Mouse (Mus musculus): ENCODE results near the gene Babam2. TPM values are rescaled to one million over a fixed set of nuclear protein-coding genes. Genes with fewer than 3 reads are reported as not detected.

Babam2 gene
- polyA plus RNA-seq, 1 experiment from 2014 or later: 58.2 TPM

GRCm38 (mm10) chr5:32106473-32107140, 409.1 kb downstream of the Babam2 start:
- no peak for ATAC-seq (ENCODE audit: insufficient read depth, low FRiP score, low read depth)
- Histone ChIP-seq H3K9ac (no peak overlapping the region), H3K27ac (no peak overlapping the region), H3K27me3 (replicated peaks) (no peaks in the 10 kb centered on the region), H3K9me3 (no peaks in the 10 kb centered on the region), H3K36me3 (no peaks in the 10 kb centered on the region), H3K4me2 (no peak overlapping the region), H3K4me1 (peaks cover 24% of the 10 kb centered on the region), H3K4me3 (replicated peaks) (no peak overlapping the region)
- WGBS: 75% methylated on average over 5 of the region's 5 CpGs

- WGBS: 62% methylated on average over 4 of the region's 4 CpGs
- H3K4me1 ChIP-seq: no peaks in the 10 kb centered on the region
- no peak for ATAC-seq (ENCODE audit: insufficient read depth, low FRiP score, low read depth)
These were observed 413.2 kb downstream of the Babam2 start for GRCm38 (mm10) chr5:32110651-32111050.

GRCm38 (mm10) chr5:32112206-32112916, 414.9 kb downstream of the Babam2 start:
- 75% methylated on average over 7 of the region's 7 CpGs for WGBS
- H3K4me1 ChIP-seq: no peaks in the 10 kb centered on the region
- H3K36me3 ChIP-seq: no peaks in the 10 kb centered on the region
- no peak overlapping the region for H3K4me3 ChIP-seq (replicated peaks)
- H3K4me2 ChIP-seq: no peak overlapping the region
- no peak for ATAC-seq (ENCODE audit: insufficient read depth, low FRiP score, low read depth)
- no peak overlapping the region for H3K9ac ChIP-seq
- no peak overlapping the region for H3K27ac ChIP-seq
- no peaks in the 10 kb centered on the region for H3K27me3 ChIP-seq (replicated peaks)
- H3K9me3 ChIP-seq: no peaks in the 10 kb centered on the region

More at GRCm38 (mm10) chr5:32110651-32111050, 413.2 kb downstream of the Babam2 start:
- no peaks in the 10 kb centered on the region for H3K9me3 ChIP-seq
- H3K27ac ChIP-seq: no peak overlapping the region
- H3K4me3 ChIP-seq (replicated peaks): no peak overlapping the region
- no peaks in the 10 kb centered on the region for H3K36me3 ChIP-seq
- H3K27me3 ChIP-seq (replicated peaks): no peaks in the 10 kb centered on the region
- H3K4me2 ChIP-seq: no peak overlapping the region
- no peak overlapping the region for H3K9ac ChIP-seq

- peak; percentile 70 for ATAC-seq (ENCODE audit: insufficient read depth, low FRiP score, low read depth)
- no peaks in the 10 kb centered on the region for H3K36me3 ChIP-seq
- 45% methylated on average over 11 of the region's 11 CpGs for WGBS
- H3K4me2 ChIP-seq: peak overlapping the region; percentile 19
- peak overlapping the region; percentile 81 for H3K27ac ChIP-seq
- H3K9me3 ChIP-seq: no peaks in the 10 kb centered on the region
- H3K4me1 ChIP-seq: peaks cover 15% of the 10 kb centered on the region
- no peak overlapping the region for H3K4me3 ChIP-seq (replicated peaks)
- H3K9ac ChIP-seq: no peak overlapping the region
- H3K27me3 ChIP-seq (replicated peaks): no peaks in the 10 kb centered on the region
These were observed 423.5 kb downstream of the Babam2 start for GRCm38 (mm10) chr5:32120901-32121376.

- H3K27me3 ChIP-seq (replicated peaks): no peaks in the 10 kb centered on the region
- H3K9me3 ChIP-seq: no peaks in the 10 kb centered on the region
- 77% methylated on average over 6 of the region's 6 CpGs for WGBS
- H3K4me2 ChIP-seq: no peak overlapping the region; the same call in 1 of the 2 replicates
- ATAC-seq (ENCODE audit: insufficient read depth, low FRiP score, low read depth): no peak
- H3K4me1 ChIP-seq: peaks cover 15% of the 10 kb centered on the region
- H3K36me3 ChIP-seq: no peaks in the 10 kb centered on the region
- H3K27ac ChIP-seq: peak overlapping the region; percentile 81
- no peak overlapping the region for H3K9ac ChIP-seq
- H3K4me3 ChIP-seq (replicated peaks): no peak overlapping the region
These were observed 424.5 kb downstream of the Babam2 start for GRCm38 (mm10) chr5:32121936-32122335.

- ATAC-seq (ENCODE audit: insufficient read depth, low FRiP score, low read depth): no peak
- H3K27ac ChIP-seq: no peak overlapping the region; the same call in 1 of the 2 replicates
- no peak overlapping the region for H3K4me2 ChIP-seq
- H3K27me3 ChIP-seq (replicated peaks): no peaks in the 10 kb centered on the region
- WGBS: 78% methylated on average over 5 of the region's 5 CpGs
- H3K4me3 ChIP-seq (replicated peaks): no peak overlapping the region
- no peaks in the 10 kb centered on the region for H3K36me3 ChIP-seq
- H3K9me3 ChIP-seq: no peaks in the 10 kb centered on the region
- H3K9ac ChIP-seq: no peak overlapping the region
- H3K4me1 ChIP-seq: peaks cover 15% of the 10 kb centered on the region
These were observed 424.9 kb downstream of the Babam2 start for GRCm38 (mm10) chr5:32122363-32122762.

- Histone ChIP-seq H3K4me3 (replicated peaks) (no peak overlapping the region), H3K27ac (peak overlapping the region; percentile 48; the same call in 1 of the 2 replicates), H3K9me3 (no peaks in the 10 kb centered on the region), H3K4me1 (peaks cover 15% of the 10 kb centered on the region), H3K9ac (no peak overlapping the region), H3K27me3 (replicated peaks) (no peaks in the 10 kb centered on the region), H3K4me2 (no peak overlapping the region), H3K36me3 (no peaks in the 10 kb centered on the region)
- 62% methylated on average over 6 of the region's 6 CpGs for WGBS
- ATAC-seq (ENCODE audit: insufficient read depth, low FRiP score, low read depth): no peak
These were observed 427.5 kb downstream of the Babam2 start for GRCm38 (mm10) chr5:32124957-32125356.

GRCm38 (mm10) chr5:32127226-32127625, 429.7 kb downstream of the Babam2 start:
- Histone ChIP-seq H3K36me3 (no peaks in the 10 kb centered on the region), H3K4me3 (replicated peaks) (no peak overlapping the region), H3K9ac (no peak overlapping the region), H3K4me1 (peaks cover 4% of the 10 kb centered on the region; the same call in 1 of the 2 replicates), H3K4me2 (no peak overlapping the region), H3K27me3 (replicated peaks) (no peaks in the 10 kb centered on the region), H3K27ac (no peak overlapping the region), H3K9me3 (no peaks in the 10 kb centered on the region)
- WGBS: 87% methylated on average over 3 of the region's 3 CpGs
- no peak for ATAC-seq (ENCODE audit: insufficient read depth, low FRiP score, low read depth)

- ATAC-seq (ENCODE audit: insufficient read depth, low FRiP score, low read depth): no peak
- 42% methylated on average over 3 of the region's 3 CpGs for WGBS
- H3K4me2 ChIP-seq: no peak overlapping the region
- no peaks in the 10 kb centered on the region for H3K36me3 ChIP-seq
- no peaks in the 10 kb centered on the region for H3K27me3 ChIP-seq (replicated peaks)
- H3K4me1 ChIP-seq: peaks cover 8% of the 10 kb centered on the region; the same call in 1 of the 2 replicates
- no peak overlapping the region for H3K4me3 ChIP-seq (replicated peaks)
- H3K9ac ChIP-seq: no peak overlapping the region
- H3K9me3 ChIP-seq: no peaks in the 10 kb centered on the region
- H3K27ac ChIP-seq: no peak overlapping the region
These were observed 430.4 kb downstream of the Babam2 start for GRCm38 (mm10) chr5:32127927-32128326.

- Histone ChIP-seq H3K27ac (peak overlapping the region; percentile 100), H3K36me3 (no peaks in the 10 kb centered on the region), H3K4me2 (peak overlapping the region; percentile 69), H3K27me3 (replicated peaks) (no peaks in the 10 kb centered on the region), H3K9ac (peak overlapping the region; percentile 51), H3K4me3 (replicated peaks) (peak overlapping the region; percentile 82), H3K9me3 (no peaks in the 10 kb centered on the region), H3K4me1 (peaks cover 17% of the 10 kb centered on the region)
- under 1% methylated on average over 27 of the region's 48 CpGs for WGBS
- 0 out of 2 replicates have a peak, but pooled peaks have one; percentile 11 for ATAC-seq (ENCODE audit: insufficient read depth, low FRiP score, low read depth)
These were observed 435.6 kb downstream of the Babam2 start for GRCm38 (mm10) chr5:32132971-32133501.

- no peaks in the 10 kb centered on the region for H3K36me3 ChIP-seq
- peak overlapping the region; percentile 82 for H3K4me3 ChIP-seq (replicated peaks)
- WGBS: 0% methylated on average over 20 of the region's 20 CpGs
- peaks cover 21% of the 10 kb centered on the region for H3K4me1 ChIP-seq
- ATAC-seq (ENCODE audit: insufficient read depth, low FRiP score, low read depth): peak; percentile 37
- peak overlapping the region; percentile 100 for H3K27ac ChIP-seq
- H3K9ac ChIP-seq: peak overlapping the region; percentile 51; the same call in 1 of the 2 replicates
- no peaks in the 10 kb centered on the region for H3K9me3 ChIP-seq
- no peaks in the 10 kb centered on the region for H3K27me3 ChIP-seq (replicated peaks)
- peak overlapping the region; percentile 69 for H3K4me2 ChIP-seq
These were observed 436.1 kb downstream of the Babam2 start for GRCm38 (mm10) chr5:32133549-32134004.
